Mouse (Mus musculus): Measurements from ENCODE around the gene Brinp2. TPM values are rescaled to one million over a fixed set of nuclear protein-coding genes. Genes with fewer than 3 reads are reported as not detected.
A peak's percentile ranks its signal among the peaks of the same experiment; 100 is the strongest.

The Brinp2 gene
- total RNA-seq, 2 experiments from 2014 or later, result 104 to 109 TPM

DNA sequence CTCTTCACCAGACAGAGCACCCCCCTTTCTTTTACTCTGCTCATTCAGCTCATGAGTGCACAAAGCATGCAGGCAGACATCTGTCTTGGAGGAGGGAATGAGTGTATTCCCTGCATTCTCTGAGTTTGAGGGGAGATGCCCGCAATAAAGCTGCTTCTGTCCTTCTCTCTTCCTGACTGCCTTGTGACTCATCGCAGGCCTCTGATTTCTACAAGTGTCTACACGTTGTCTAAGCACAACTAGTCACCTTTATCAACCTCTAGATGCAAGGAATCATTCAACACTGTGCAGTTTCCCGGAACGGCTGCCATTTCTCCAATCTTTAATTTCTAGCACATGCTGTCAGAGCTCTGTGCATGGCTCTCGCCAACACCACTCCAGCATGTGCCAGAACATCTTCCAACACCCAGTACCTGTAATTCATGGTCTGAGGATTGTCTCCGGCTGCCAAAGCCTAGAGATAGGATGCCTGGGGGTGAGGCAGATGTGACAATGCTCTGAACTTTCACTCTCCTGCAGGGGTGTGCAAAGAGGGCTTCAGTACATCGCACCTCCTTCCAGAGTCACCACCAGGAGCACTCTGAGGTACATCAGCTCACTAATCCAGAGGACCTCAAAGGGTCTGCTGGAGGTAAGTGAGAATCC, 59.7 kb downstream of the Brinp2 start:
- peak; percentile 18 to 33 for DNase-seq (ENCODE audit: low spot score in 2 of 2)

GRCm38 (mm10) chr1:158295270-158295669, 60.9 kb downstream of the Brinp2 start:
- no peak for DNase-seq (ENCODE audit: low spot score in 2 of 2)

DNA sequence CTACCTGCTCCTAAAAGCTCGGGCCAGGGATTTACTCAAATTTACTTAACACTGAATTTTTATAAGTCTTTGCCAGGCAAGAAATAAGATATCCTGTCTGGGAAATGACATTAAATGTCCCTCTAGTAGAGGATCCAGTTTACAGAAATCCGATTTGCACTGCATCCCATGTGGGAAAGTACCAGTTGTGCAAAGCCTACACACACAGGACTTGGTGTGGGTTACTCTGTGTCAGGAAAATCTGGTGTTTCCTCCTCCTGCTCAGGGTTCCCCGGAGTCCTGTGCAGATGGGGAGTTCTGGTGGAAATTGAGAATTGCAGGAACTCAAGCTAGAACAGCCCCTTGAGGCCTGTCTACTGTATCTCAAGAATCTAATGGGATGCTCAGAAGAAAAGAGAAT, 70.9 kb downstream of the Brinp2 start:
- no peak for DNase-seq (ENCODE audit: low spot score in 2 of 2)

GRCm38 (mm10) chr1:158283869-158284268, 72.3 kb downstream of the Brinp2 start:
- DNase-seq (ENCODE audit: low spot score in 2 of 2), result no peak

DNA sequence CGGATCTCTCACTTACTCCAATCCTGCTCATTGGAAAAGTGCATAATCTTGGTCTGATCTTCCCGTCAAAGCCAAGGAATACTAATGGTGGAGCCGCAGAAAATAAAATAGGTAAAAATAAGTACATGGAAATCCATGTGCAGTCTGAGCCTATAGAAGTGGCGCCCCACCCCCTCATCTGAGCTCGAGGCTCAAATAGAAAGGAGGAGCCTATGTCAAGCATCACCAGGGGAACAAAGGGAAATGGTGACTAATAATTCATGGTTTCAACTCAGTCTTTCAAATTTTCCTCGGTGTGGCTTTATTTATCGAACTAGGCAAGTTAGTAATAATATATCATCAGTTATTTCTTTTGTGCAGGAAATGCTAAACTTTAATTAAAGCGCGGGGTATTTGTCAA, 84.1 kb downstream of the Brinp2 start:
- no peak for DNase-seq (ENCODE audit: low spot score in 2 of 2)

DNA sequence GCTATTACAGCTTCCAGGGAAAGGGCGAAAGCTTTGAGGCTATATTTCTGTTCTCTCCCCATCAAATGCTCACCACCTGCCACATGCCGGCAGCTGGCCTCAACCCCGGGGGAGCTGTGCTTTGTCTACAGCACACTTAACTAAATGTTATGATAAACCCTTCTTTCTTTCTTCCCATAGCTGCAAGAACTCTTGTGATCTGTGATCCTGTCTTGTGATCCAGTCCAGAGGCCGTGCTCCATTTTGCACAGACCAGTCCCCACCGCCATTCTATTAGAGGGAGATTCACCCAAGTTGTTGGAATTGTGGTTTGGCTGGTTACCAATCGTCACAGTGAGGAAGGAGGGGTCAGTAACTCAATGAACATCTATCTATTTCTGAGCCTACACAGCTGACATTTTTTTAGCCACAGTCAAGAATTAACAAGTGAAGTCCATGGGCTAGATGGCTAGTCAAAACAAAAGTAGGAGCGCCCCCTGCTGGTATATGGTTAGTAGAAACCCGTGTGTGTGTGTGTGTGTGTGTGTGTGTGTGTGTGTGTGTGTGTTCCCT, 89.0 kb downstream of the Brinp2 start:
- DNase-seq (ENCODE audit: low spot score in 2 of 2), result peak; percentile 50 to 69

DNA sequence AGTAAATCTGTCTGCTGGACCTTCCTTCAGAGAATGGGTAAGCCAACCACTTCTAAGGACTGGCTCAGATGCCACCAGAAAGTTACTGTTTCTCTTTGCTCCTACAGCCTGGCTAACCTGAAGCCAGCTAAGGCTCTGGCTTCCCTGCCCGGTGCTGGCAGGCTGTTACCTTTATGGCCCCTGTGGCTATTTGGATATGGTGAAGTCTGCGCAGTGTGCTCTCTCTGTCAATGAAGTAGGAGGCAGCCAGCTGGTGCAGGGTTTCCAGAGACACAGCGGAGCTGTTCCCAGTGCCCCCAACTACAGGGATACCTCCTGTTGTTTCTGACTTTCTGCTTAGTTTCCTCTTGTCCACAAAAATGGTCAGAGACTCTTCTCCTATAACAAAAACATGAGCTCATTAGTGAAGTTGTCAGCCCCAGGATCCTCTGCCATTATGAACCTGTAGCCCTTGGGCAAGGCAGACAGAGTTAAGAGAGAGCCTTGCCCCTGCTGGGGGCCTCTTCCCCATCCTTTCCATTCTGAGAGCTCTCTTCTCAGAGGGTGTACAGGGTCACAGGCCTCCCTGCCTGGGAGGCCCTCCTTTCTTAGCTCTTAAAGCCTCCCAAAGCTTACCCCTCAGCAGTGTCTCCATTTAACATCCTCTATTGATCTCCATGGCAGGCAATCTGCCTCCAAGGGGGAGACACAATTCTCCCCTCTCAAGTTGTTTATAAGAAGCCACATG, 89.7 kb downstream of the Brinp2 start:
- DNase-seq (ENCODE audit: low spot score in 2 of 2), result no peak

GRCm38 (mm10) chr1:158259516-158260235, 96.5 kb downstream of the Brinp2 start:
- DNase-seq (ENCODE audit: low spot score in 2 of 2), result no peak

- no peak for DNase-seq (ENCODE audit: low spot score in 2 of 2)
These were observed 97.3 kb downstream of the Brinp2 start for GRCm38 (mm10) chr1:158258685-158259292.

DNA sequence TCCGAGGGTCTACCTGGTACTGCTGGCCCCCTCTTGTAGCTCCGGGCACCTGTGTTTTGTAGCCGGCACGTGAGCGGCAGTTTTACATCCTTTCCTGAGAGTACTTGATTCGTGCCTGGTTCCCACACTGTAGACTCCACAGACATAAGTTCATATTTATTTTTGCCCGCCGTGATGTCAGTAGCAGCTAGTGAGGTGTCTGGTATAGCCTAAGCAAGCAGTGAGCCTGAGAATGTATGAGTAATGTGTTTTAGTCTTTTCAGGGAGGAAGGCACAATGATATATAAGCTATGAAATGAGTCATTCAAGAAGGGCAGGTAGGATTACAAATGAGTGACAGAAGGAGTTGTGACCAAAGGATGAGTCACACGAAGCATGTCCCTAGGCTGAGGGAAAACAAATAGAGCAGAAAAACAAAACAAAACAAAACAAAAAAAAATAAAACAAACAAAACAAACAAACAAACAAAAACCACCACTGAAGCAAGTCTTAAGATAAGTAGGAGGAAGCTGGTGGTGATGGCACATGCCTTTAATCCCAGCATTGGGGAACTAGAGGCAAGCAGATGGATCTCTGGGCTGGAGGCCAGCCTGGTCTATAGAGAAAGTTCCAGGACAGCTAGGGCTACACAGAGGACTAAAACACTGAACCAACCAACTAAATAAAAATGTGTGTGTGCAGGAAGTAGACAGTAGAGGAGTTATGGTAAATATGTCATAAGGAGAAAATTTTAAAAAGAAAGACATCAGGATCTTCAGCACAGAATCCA, 100.0 kb downstream of the Brinp2 start:
- DNase-seq (ENCODE audit: low spot score in 2 of 2), result no peak

GRCm38 (mm10) chr1:158252682-158253222, 103.4 kb downstream of the Brinp2 start:
- DNase-seq (ENCODE audit: low spot score in 2 of 2), result no peak

GRCm38 (mm10) chr1:158248266-158248665, 107.9 kb downstream of the Brinp2 start:
- no peak for DNase-seq (ENCODE audit: low spot score in 2 of 2)

DNA sequence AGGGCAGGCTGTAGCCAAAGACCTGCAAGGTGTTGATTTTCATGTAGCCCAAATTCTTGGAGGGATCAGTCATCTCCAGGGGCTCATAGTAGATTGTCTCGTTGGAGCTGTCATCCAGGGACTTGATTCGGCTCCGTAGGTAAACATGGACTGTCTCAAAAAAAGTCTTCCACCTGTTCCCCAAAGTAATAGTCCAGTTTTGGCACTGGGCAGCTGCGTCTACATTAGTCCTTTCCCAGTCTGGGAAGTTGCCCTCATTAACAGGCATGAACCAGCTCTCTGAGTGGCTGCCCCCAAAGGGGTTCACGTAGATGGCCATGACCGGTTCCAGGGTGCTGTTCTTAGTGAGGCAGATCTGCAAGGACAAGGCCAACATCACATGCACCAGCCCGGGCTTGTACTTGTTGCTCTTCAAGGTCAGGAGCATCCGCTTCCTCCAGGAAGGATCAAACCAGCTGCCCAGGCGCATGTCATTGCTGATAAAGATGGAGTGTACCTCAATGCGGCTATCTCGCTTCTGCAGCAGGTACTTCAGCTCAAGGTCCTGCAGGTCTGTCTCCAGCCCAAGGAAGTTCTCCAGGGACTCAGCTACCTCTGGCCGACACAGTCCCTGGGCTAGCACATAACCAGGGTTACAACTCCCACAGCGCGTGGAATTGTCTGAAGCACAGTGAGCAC, 109.5 kb downstream of the Brinp2 start:
- no peak for DNase-seq (ENCODE audit: low spot score in 2 of 2)

DNA sequence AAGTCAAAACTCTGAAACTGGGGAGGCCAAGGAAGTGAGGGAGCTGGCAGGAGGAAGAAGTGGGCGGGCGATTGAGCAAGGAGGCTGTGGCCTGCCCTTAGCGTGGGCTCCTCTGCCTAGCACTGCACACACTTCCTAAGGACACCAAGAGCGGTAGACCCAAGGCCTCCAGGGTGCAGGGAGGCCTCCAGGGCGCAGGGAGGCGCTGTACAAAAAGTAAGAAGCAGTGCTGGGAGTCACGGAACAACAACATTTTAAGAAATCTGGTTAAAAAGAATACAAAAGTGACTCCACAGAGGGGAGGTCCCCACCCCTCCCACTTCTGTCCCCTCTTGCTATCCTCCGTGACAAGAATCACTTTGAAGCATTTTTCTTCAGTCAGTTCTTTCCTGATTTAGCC, 110.6 kb downstream of the Brinp2 start:
- no peak for DNase-seq (ENCODE audit: low spot score in 2 of 2)

GRCm38 (mm10) chr1:158244016-158244415, 112.1 kb downstream of the Brinp2 start:
- DNase-seq (ENCODE audit: low spot score in 2 of 2), result no peak

DNA sequence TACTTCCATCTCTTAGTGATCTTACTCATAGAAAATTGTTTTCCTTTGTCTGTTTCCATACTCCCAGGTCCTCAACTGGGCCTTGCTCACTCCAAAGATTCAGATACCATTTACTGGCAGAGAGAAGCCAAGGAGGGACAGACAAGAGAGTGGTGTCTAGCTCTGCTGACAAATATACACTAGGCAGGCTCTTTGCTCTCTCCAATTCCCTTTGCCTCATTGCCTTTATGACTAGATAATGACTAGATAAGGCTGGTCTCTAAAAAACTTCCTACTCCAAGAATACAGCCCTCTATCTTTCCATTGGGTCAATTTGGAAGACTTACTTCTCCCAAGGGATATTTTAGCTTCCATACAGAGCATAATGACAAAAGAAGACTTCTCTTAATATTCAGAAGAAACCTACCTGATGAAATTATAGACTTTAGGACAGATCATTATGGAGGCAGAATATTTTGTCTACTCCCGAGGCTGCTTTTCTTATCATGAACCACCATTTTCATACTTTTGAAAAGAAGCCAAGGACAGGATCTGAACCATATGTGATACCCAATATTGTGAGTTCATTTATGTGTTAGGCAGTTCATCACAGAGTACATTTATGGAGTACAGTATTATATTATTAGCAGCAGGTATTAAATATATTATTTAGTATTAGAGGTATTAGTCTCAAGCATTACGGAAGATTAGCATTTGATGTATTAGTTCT, 114.1 kb downstream of the Brinp2 start:
- DNase-seq (ENCODE audit: low spot score in 2 of 2), result no peak

- DNase-seq (ENCODE audit: low spot score in 2 of 2), result no peak
These were observed 116.3 kb downstream of the Brinp2 start for GRCm38 (mm10) chr1:158239841-158240240.

GRCm38 (mm10) chr1:158238722-158239121, 117.4 kb downstream of the Brinp2 start:
- no peak for DNase-seq (ENCODE audit: low spot score in 2 of 2)

DNA sequence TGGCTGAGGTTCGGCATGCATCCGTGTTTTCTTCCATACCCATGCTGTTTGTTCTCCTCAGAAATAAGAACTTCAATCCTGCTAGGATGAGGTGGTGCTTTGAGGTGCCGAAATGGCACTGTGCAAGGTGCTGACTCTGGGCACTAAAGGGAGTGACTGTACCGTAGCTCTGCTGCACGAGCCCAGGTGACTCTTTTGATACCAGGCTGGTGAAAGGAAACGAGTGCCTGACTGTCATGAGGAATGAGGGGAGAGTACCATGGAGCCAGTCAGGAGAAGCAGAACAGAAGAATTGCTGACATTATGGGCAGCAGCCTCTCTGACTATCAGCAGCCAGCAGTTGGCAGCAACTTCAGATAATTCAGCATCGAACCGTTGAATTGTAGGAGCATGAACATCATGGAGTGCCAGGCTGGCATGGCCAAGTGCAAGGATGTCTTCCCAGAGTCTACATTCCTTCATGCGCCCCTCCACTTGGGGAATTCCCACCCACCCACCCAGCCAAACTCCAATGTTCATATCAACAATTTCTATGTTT, 127.4 kb downstream of the Brinp2 start:
- DNase-seq (ENCODE audit: low spot score in 2 of 2), result no peak

Data from left cerebral cortex, adult 18-20 months (tissue).